Mouse (Mus musculus) intestine, embryonic 16.5 days (tissue): ENCODE results near the gene Atp10a. TPM values are rescaled to one million over a fixed set of nuclear protein-coding genes. Genes with fewer than 3 reads are reported as not detected.

Experiments used
- ATAC-seq: fragments of 200-750 bp; cut with Nextera tagmentation; 2 replicates; pipeline ENCODE4 v1.8.0; 2017; ENCODE audit warnings: moderate TSS enrichment, moderate library complexity
- H3K27ac ChIP-seq: fragments of 300-500 bp; sonication (generic); 2 replicates; pipeline ENCODE4 v1.5.1; 2014; ENCODE audit warnings: mild to moderate bottlenecking, low read length
- H3K27me3 ChIP-seq: fragments of 300-500 bp; sonication (generic); replicated peaks from 2 replicates; pipeline ENCODE4 v1.6.1; 2014; ENCODE audit warnings: low read length, control low read depth, mixed read lengths; ENCODE audit not compliant: control insufficient read depth, insufficient read depth
- H3K36me3 ChIP-seq: fragments of 300-500 bp; sonication (generic); 2 replicates; pipeline ENCODE4 v1.6.1; 2014; ENCODE audit warnings: low read length, control low read depth; ENCODE audit not compliant: control insufficient read depth, insufficient read depth
- H3K4me1 ChIP-seq: fragments of 300-500 bp; sonication (generic); 2 replicates; pipeline ENCODE4 v1.6.1; 2014; ENCODE audit warnings: low read length, control low read depth, mixed read lengths; ENCODE audit not compliant: control insufficient read depth, insufficient read depth
- H3K4me2 ChIP-seq: fragments of 300-500 bp; sonication (generic); 2 replicates; pipeline ENCODE4 v1.6.1; 2014; ENCODE audit warnings: low read depth, low read length, control low read depth
- H3K4me3 ChIP-seq: fragments of 300-500 bp; sonication (generic); 2 replicates; pipeline ENCODE4 v1.5.1; 2014; ENCODE audit warnings: mild to moderate bottlenecking, low read length
- H3K9ac ChIP-seq: fragments of 300-500 bp; sonication (generic); 2 replicates; pipeline ENCODE4 v1.6.1; 2014; ENCODE audit warnings: low read depth, low read length
- H3K9me3 ChIP-seq: fragments of 300-500 bp; sonication (generic); 2 replicates; pipeline ENCODE4 v1.6.1; 2016; ENCODE audit warnings: low read length, control low read depth; ENCODE audit not compliant: control insufficient read depth
- whole genome bisulfite sequencing: fragments of 180-500 bp; shearing (Covaris S2); extraction: QIAGEN DNeasy Blood & Tissue Kit; methylation state at CpG from one replicate; pipeline ENCODE4 v1.1.7; 2014; 5-methylcytosine and 5-hydroxymethylcytosine counted together
- polyA plus RNA-seq: library from polyadenylated mRNA; unstranded; fragments of >200 nt; fragmentation: Nextera tagmentation; extraction: Ambion mirVana; gene quantifications from 2 replicates; pipeline ENCODE4 v1.2.1, GENCODE M21; 2015

The Atp10a gene
- polyA plus RNA-seq, 1 experiment from 2014 or later: 1.8 TPM

- no peaks in the 10 kb centered on the region for H3K36me3 ChIP-seq
- 84% methylated on average over 7 of the region's 7 CpGs for WGBS
- H3K4me2 ChIP-seq: no peak overlapping the region
- H3K9me3 ChIP-seq: no peaks in the 10 kb centered on the region
- H3K9ac ChIP-seq: no peak overlapping the region
- H3K27ac ChIP-seq: no peak overlapping the region
- H3K4me1 ChIP-seq: no peaks in the 10 kb centered on the region
- no peak for ATAC-seq
- no peaks in the 10 kb centered on the region for H3K27me3 ChIP-seq
- H3K4me3 ChIP-seq: no peak overlapping the region
Observed at GRCm38 (mm10) chr7:58698738-58699442, 42.9 kb downstream of the Atp10a start.

DNA sequence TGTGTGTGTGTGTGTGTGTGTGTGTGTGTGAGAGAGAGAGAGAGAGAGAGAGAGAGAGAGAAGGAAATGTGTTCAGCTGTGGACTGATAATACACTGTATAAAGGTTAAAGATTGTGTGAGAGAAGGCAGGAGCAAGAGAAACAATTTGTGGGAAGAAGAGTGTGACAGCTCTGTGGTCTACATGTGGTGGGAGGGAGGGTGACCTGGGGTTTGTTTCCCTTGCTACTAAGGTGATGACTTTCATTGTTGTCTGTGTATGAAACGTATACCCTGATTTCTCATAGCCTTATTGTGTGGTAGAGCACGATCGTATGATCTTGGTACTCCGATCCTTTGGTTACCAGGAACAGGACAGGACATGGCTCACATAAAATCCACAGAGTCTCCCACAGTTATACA, 45.3 kb downstream of the Atp10a start:
- no peaks in the 10 kb centered on the region for H3K27me3 ChIP-seq
- WGBS: 93% methylated on average over 4 of the region's 4 CpGs
- no peak for ATAC-seq

GRCm38 (mm10) chr7:58705158-58705557, 49.2 kb downstream of the Atp10a start:
- no peaks in the 10 kb centered on the region for H3K36me3 ChIP-seq
- no peak overlapping the region for H3K27ac ChIP-seq
- no peaks in the 10 kb centered on the region for H3K9me3 ChIP-seq
- no peak overlapping the region for H3K4me2 ChIP-seq
- ATAC-seq: no peak
- H3K4me1 ChIP-seq: no peaks in the 10 kb centered on the region
- no peak overlapping the region for H3K9ac ChIP-seq
- 85% methylated on average over 3 of the region's 3 CpGs for WGBS
- no peak overlapping the region for H3K4me3 ChIP-seq
- H3K27me3 ChIP-seq: no peaks in the 10 kb centered on the region

More for the DNA sequence above, 45.3 kb downstream of the Atp10a start:
- H3K4me2 ChIP-seq: no peak overlapping the region
- H3K4me1 ChIP-seq: no peaks in the 10 kb centered on the region
- no peak overlapping the region for H3K9ac ChIP-seq
- H3K36me3 ChIP-seq: no peaks in the 10 kb centered on the region
- H3K27ac ChIP-seq: no peak overlapping the region
- no peak overlapping the region for H3K4me3 ChIP-seq
- H3K9me3 ChIP-seq: no peaks in the 10 kb centered on the region

GRCm38 (mm10) chr7:58709306-58709705, 53.3 kb downstream of the Atp10a start:
- Histone ChIP-seq H3K4me3 (no peak overlapping the region), H3K36me3 (no peaks in the 10 kb centered on the region), H3K27ac (no peak overlapping the region), H3K4me2 (no peak overlapping the region), H3K9me3 (no peaks in the 10 kb centered on the region), H3K27me3 (no peaks in the 10 kb centered on the region), H3K9ac (no peak overlapping the region), H3K4me1 (no peaks in the 10 kb centered on the region)
- no peak for ATAC-seq
- 75% methylated on average over 3 of the region's 3 CpGs for WGBS

GRCm38 (mm10) chr7:58710312-58710711, 54.3 kb downstream of the Atp10a start:
- Histone ChIP-seq H3K4me1 (no peaks in the 10 kb centered on the region), H3K36me3 (no peaks in the 10 kb centered on the region), H3K27ac (no peak overlapping the region), H3K4me2 (no peak overlapping the region), H3K9me3 (no peaks in the 10 kb centered on the region), H3K4me3 (no peak overlapping the region), H3K27me3 (no peaks in the 10 kb centered on the region), H3K9ac (no peak overlapping the region)
- 83% methylated on average over 1 of the region's 1 CpGs for WGBS
- no peak for ATAC-seq

DNA sequence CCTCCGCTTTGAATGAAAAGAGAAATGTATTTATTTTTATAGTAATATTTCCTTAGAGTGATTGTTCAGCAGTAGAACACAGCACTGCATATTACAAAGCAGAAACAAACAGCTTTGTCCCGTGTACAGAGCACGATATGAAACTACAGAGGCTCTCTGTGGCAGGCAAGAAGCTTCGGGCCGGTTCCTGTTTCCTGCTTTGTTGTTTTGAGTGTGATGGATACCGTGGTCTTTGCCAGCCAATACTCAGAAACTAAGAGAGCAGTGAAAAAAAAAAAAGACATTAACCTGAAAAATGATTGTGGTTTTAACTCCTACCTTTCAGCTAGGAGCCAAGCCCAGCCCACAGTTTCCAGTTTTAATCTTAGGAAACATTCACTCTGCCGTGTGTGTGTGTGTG, 55.8 kb downstream of the Atp10a start:
- no peak overlapping the region for H3K4me2 ChIP-seq
- no peak overlapping the region for H3K27ac ChIP-seq
- 72% methylated on average over 7 of the region's 7 CpGs for WGBS
- H3K9ac ChIP-seq: no peak overlapping the region
- 0 out of 2 replicates have a peak, but pooled peaks cover 3% of the 10 kb centered on the region for H3K4me1 ChIP-seq
- H3K4me3 ChIP-seq: no peak overlapping the region
- no peaks in the 10 kb centered on the region for H3K9me3 ChIP-seq
- H3K36me3 ChIP-seq: no peaks in the 10 kb centered on the region
- no peak for ATAC-seq
- no peaks in the 10 kb centered on the region for H3K27me3 ChIP-seq

DNA sequence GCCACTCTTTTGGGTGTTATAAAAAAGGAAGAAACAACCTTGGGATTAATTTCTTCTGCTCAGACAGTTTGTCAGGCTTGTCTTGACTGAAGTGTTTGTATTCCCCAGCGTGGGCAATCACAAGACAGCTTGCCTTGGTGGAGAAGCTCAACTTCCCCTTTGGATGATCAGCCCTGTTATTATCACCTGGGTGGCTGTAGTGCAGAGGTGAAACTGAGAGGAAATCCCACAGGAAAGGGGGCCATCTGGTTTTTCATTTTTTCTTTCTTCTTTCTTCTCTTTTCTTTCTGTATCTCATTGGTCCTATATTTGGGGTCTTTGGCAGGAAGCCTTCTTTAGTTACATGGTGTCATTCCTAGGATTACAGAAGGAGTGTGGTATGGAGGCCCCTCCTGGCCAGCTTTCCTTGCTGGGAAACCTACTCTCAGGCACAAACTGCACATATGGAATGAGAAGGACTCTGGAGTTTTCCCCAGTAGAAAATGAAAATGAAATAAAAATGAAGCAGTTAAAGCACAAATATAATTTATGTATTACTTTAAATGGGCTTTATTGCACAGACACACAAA, 59.7 kb downstream of the Atp10a start:
- Histone ChIP-seq H3K9ac (no peak overlapping the region), H3K4me2 (no peak overlapping the region), H3K27me3 (no peaks in the 10 kb centered on the region), H3K36me3 (no peaks in the 10 kb centered on the region), H3K9me3 (no peaks in the 10 kb centered on the region), H3K4me1 (0 out of 2 replicates have a peak, but pooled peaks cover 3% of the 10 kb centered on the region), H3K4me3 (no peak overlapping the region), H3K27ac (no peak overlapping the region)
- 57% methylated on average over 1 of the region's 1 CpGs for WGBS
- no peak for ATAC-seq

DNA sequence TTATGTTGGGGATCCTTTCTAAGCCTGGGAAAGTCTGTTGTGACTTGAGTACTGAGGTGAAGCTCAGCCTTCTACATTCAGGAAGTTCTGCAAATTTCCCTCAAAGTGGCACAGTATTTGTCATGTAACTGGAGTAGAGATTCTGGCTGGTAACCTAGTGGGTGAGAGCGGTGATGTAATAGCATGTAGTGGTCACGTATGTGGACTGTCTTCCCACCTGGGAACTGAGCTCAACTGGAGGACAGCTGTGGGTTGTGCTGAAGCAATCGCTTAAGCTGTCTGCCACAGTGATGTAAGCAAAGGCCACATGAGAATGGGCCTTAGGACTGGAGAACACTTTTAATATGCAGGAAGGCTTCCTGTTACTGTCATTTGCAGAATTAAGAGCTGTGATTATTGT, 60.7 kb downstream of the Atp10a start:
- no peaks in the 10 kb centered on the region for H3K36me3 ChIP-seq
- H3K4me1 ChIP-seq: 0 out of 2 replicates have a peak, but pooled peaks cover 3% of the 10 kb centered on the region
- H3K27me3 ChIP-seq: no peaks in the 10 kb centered on the region
- no peak for ATAC-seq
- no peak overlapping the region for H3K27ac ChIP-seq
- H3K4me2 ChIP-seq: no peak overlapping the region
- no peak overlapping the region for H3K4me3 ChIP-seq
- H3K9me3 ChIP-seq: no peaks in the 10 kb centered on the region
- WGBS: 87% methylated on average over 3 of the region's 3 CpGs
- H3K9ac ChIP-seq: no peak overlapping the region

DNA sequence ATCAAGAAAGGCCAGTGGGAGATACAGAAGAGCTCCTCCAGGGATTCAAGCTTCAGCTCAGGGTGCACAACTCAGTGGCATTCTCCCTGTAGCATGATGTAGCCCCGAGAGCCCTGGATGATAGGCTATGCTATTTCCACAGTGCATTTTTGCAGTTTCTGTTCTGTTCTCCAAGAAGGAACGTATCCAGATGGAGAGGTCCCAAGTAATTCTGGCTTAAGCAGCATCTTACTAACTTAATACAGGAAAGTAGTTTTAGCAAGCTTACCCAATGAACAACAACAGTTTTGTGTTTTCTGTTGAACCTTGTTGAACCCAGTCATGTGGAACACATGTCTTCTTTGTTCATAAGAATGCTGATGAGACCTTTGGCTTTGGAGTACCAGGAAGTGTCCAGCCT, 62.6 kb downstream of the Atp10a start:
- Histone ChIP-seq H3K4me1 (0 out of 2 replicates have a peak, but pooled peaks cover 3% of the 10 kb centered on the region), H3K9me3 (no peaks in the 10 kb centered on the region)
- 80% methylated on average over 2 of the region's 2 CpGs for WGBS

More for the DNA sequence above, 62.6 kb downstream of the Atp10a start:
- Histone ChIP-seq H3K4me2 (no peak overlapping the region), H3K4me3 (no peak overlapping the region), H3K27me3 (no peaks in the 10 kb centered on the region), H3K9ac (no peak overlapping the region), H3K36me3 (no peaks in the 10 kb centered on the region), H3K27ac (no peak overlapping the region)
- ATAC-seq: no peak
